Mouse (Mus musculus): ENCODE measurements at regions not wholly inside any gene's neighbourhood (a gene's known extent, or its start where the extent isn't known, plus 50 kb on each side); places are given as distances from the start of the nearest gene placed in this dataset.

DNA sequence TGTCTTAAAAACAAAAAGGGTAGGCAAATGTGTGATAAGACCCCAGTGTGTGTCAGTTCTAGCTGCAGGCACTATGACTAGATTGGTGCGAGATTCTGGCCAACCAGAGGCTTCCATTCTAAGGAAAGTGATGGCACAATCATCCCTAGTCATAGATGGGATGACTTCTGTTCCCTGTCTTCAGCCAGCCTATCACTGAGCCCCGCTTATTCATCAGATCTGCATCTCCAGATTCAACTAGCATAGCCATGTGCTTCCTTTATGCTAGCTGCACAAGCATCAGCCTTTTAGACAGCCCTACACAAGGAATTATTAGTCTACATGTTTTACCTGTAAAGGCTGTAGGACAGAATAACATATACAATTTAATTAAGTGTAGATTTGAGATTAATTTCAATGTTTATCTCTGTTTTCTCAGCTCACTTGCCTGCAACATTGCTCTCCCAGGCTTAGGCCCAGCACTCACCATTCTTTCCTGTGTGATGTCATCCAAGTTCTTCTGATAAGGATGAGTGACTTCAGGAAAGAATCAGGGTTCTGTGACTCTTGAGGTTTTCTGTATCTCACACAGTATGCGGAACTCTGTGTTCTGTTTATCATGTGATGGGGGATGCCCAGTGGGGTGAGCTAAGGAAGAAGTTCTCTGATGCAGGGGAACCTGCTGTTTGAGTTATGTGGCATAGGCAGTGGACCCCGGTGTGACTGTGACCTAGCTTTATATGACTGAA, 382.8 kb upstream of the Ddi1 start:
- TF ChIP-seq POLR2A (IDR thresholded peaks at IDR 0.05; ENCODE audit: control insufficient read depth in 1 of 2, insufficient read depth in 1 of 2, low read depth in 1 of 2, low read length in 2 of 2, poor library complexity in 1 of 2) (no peak), CTCF (IDR thresholded peaks at IDR 0.05 in 2 of 3, conservative IDR thresholded peaks at IDR 0.05 in 1 of 3; ENCODE audit: control insufficient read depth in 1 of 3, insufficient read depth in 1 of 3, low read depth in 2 of 3, low read length in 3 of 3, poor library complexity in 1 of 3, severe bottlenecking in 1 of 3) (no peak), GATA1 (IDR thresholded peaks at IDR 0.05; ENCODE audit: low read depth, low read length) (0 out of 2 replicates have a peak, but pooled peaks have one; percentile 8)
